Mouse (Mus musculus) kidney, adult 2 months (tissue): Measurements from ENCODE around the gene Gbp7. TPM values are rescaled to one million over a fixed set of nuclear protein-coding genes. Genes with fewer than 3 reads are reported as not detected.

Experiments
- DNase-seq: peaks from one replicate; pipeline ENCODE4 v3.0.0; 2021
- H3K27ac ChIP-seq: fragments of 200-500 bp; 2 replicates; pipeline ENCODE4 v1.5.1; 2012; ENCODE audit warnings: low read depth, low read length, control low read depth, inconsistent platforms; ENCODE audit not compliant: insufficient read depth
- H3K27me3 ChIP-seq: fragments of 200-500 bp; replicated peaks from 2 replicates; pipeline ENCODE4 v1.6.1; 2012; ENCODE audit warnings: mild to moderate bottlenecking, moderate library complexity, low read length, inconsistent platforms; ENCODE audit not compliant: control insufficient read depth, insufficient read depth
- H3K36me3 ChIP-seq: fragments of 200-500 bp; 2 replicates; pipeline ENCODE4 v1.6.1; 2012; ENCODE audit warnings: mild to moderate bottlenecking, moderate library complexity, low read length, inconsistent platforms; ENCODE audit not compliant: control insufficient read depth, insufficient read depth
- H3K4me1 ChIP-seq: fragments of 200-500 bp; 2 replicates; pipeline ENCODE4 v1.6.1; 2011; ENCODE audit warnings: low read length; ENCODE audit not compliant: control insufficient read depth, insufficient read depth
- H3K4me3 ChIP-seq: fragments of 200-500 bp; 2 replicates; pipeline ENCODE4 v1.5.1; 2011; ENCODE audit warnings: mild to moderate bottlenecking, low read depth, low read length, control low read depth; ENCODE audit not compliant: insufficient read depth
- CTCF ChIP-seq: fragments of 200-500 bp; conservative IDR thresholded peaks from 2 replicates; pipeline ENCODE4 v1.5.1; 2011; ENCODE audit warnings: low read depth, mild to moderate bottlenecking, control low read depth, low read length, moderate library complexity, mixed read lengths; ENCODE audit not compliant: insufficient read depth, insufficient read length
- POLR2A ChIP-seq: fragments of 200-500 bp; IDR thresholded peaks from one replicate; pipeline ENCODE4 v1.6.1; 2011; ENCODE audit warnings: low read depth, low read length, control low read depth
- WGBS: fragments of 180-500 bp; shearing (Covaris S2); methylation state at CpG from one replicate; pipeline ENCODE4 v1.1.7; 2018; 5-methylcytosine and 5-hydroxymethylcytosine counted together
- polyA plus RNA-seq: library from polyadenylated mRNA; depleted of rRNA; stranded (reverse); fragments of >200 nt; gene quantifications from 2 replicates; pipeline ENCODE4 v1.2.3, GENCODE M21; 2012; rRNA removed

Gbp7 gene
- polyA plus RNA-seq, 1 experiment = 3.6 TPM

DNA sequence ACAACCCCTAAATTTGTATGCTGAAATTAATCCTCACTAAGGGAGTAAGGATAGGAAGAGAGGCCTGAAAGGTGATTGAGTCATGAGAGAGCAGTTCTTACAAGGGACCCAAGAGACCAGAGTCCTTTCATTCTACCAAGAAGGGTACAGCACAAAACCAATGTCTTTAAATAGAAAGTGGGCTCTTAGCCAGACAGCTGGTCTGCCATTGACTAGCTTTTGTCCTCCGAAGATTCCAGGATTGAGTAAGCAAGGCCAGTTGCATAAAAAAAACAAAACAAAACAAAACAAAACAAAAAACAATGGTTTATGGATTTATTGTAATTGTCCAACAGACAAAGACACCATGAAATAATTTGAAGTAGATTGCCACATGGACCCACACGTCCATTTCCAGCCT, 58.7 kb downstream of the Gbp7 start:
- H3K27ac ChIP-seq = no peak overlapping the region
- no peaks in the 10 kb centered on the region for H3K36me3 ChIP-seq
- 76% methylated on average over 2 of the region's 2 CpGs for WGBS
- no peaks in the 10 kb centered on the region; the same call in 1 of the 2 replicates for H3K27me3 ChIP-seq
- DNase-seq = no peak
- H3K4me1 ChIP-seq = no peaks in the 10 kb centered on the region
- TF ChIP-seq CTCF (no peak), POLR2A (no peak)
- no peak overlapping the region for H3K4me3 ChIP-seq

- Histone ChIP-seq H3K27ac (no peak overlapping the region), H3K4me3 (no peak overlapping the region), H3K4me1 (no peaks in the 10 kb centered on the region), H3K36me3 (no peaks in the 10 kb centered on the region), H3K27me3 (no peaks in the 10 kb centered on the region; the same call in 1 of the 2 replicates)
- TF ChIP-seq POLR2A (no peak), CTCF (no peak)
- WGBS = 83% methylated on average over 4 of the region's 4 CpGs
- no peak for DNase-seq
Measured at GRCm38 (mm10) chr3:142590431-142591067, 60.4 kb downstream of the Gbp7 start.

- no peak for TF ChIP-seq POLR2A
- TF ChIP-seq CTCF = no peak
Measured at GRCm38 (mm10) chr3:142594547-142594946, 64.4 kb downstream of the Gbp7 start, which contains the start of gene Gbp2b. Gene Gbp2b, plus strand, starts transcription at chr3:142594847.

GRCm38 (mm10) chr3:142597923-142598322, 67.8 kb downstream of the Gbp7 start:
- H3K27me3 ChIP-seq = no peaks in the 10 kb centered on the region; the same call in 1 of the 2 replicates
- no peaks in the 10 kb centered on the region for H3K36me3 ChIP-seq
- TF ChIP-seq POLR2A = no peak
- TF ChIP-seq CTCF = no peak
- H3K4me1 ChIP-seq = no peaks in the 10 kb centered on the region
- 74% methylated on average over 3 of the region's 3 CpGs for WGBS
- H3K4me3 ChIP-seq = no peak overlapping the region
- no peak overlapping the region for H3K27ac ChIP-seq
- DNase-seq = no peak

More at GRCm38 (mm10) chr3:142594547-142594946, 64.4 kb downstream of the Gbp7 start, which contains the start of gene Gbp2b:
- no peaks in the 10 kb centered on the region for H3K4me1 ChIP-seq
- no peak within 1 kb of the TSS for H3K4me3 ChIP-seq
- H3K36me3 ChIP-seq = no peaks in the 10 kb centered on the region
- no peak within 1 kb of the TSS for H3K27ac ChIP-seq
- WGBS = 66% methylated on average over 1 of the region's 1 CpGs
- H3K27me3 ChIP-seq = no peaks in the 10 kb centered on the region; the same call in 1 of the 2 replicates
- no peak for DNase-seq

Other genes with a start within 250 kb of the Gbp7 start
- gene Pdlim5, start 134.6 kb upstream of the Gbp7 start, polyA plus RNA-seq = 62.6 and 64.5 TPM in 2 replicates
- 1.5 and 2.3 TPM in 2 replicates for gene Gbp5, start 36.4 kb upstream of the Gbp7 start, polyA plus RNA-seq
- 46.3 and 52.4 TPM in 2 replicates for gene Gbp3, start 29.7 kb downstream of the Gbp7 start, polyA plus RNA-seq
- 0.04 and 0.27 TPM in 2 replicates for gene Gbp2b, start 64.5 kb downstream of the Gbp7 start, polyA plus RNA-seq
- 7.3 and 9.4 TPM in 2 replicates for gene Gbp2, start 90.3 kb downstream of the Gbp7 start, polyA plus RNA-seq
- 61.2 and 68.2 TPM in 2 replicates for gene Kyat3, start 170.7 kb downstream of the Gbp7 start, polyA plus RNA-seq
- gene Gtf2b, start 234.7 kb downstream of the Gbp7 start, polyA plus RNA-seq = 21.0 and 27.0 TPM in 2 replicates